ENCODE assay signal across 8 mouse cellular contexts in the genomic region with DNA sequence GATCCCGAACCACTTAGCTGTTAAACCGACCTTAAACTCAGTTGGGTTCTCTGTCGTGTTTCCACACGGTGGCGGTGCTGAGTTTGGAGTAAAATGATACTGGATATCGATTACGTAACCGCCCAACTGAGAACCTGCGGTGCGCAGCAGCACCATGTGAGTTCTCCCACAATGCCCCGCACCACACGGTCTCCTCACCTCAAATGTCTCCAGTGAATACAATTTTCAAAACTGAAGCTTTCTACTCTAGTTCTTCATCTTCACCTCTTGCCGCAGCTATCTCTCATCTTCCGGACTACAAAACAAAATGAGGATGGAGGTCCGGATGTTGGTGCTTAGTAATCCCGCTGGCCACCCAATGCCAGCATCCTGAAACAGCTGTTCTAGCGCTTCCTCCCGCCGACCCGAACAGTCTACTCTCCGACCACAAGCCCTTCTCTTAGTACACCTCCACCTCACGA. TPM values are rescaled to one million over a fixed set of nuclear protein-coding genes. Genes with fewer than 3 reads are reported as not detected.
DNase-seq lines count a peak whose midpoint lies in the region; ATAC-seq lines count a peak whose summit lies in the region.

No protein-coding gene starts in this region.

- 2% methylated on average over 22 of the region's 22 CpGs for WGBS in intestine, embryonic 15.5 days

- H3K4me3 ChIP-seq in intestine, embryonic 15.5 days (replicated peaks): peak overlapping the region; percentile 39

- H3K9ac ChIP-seq in intestine, embryonic 15.5 days: peak overlapping the region; percentile 9; the same call in 1 of the 2 replicates

- no peaks in the 10 kb centered on the region; the same call in 1 of the 2 replicates for H3K27me3 ChIP-seq in intestine, embryonic 15.5 days (replicated peaks)

- H3K4me2 ChIP-seq in intestine, embryonic 15.5 days (replicated peaks): peak overlapping the region; percentile 82

- DNase-seq in adrenal gland, adult 8-10 months: peak; percentile 77
- DNase-seq in embryo, embryonic 11.5 days (ENCODE audit: low read depth, low spot score): peak; percentile 68
- DNase-seq in gastrocnemius, postnatal 36 days: peak; percentile 80 to 81
- peak; percentile 92 to 94 for DNase-seq in left cerebral cortex, postnatal 14 days (ENCODE audit: low spot score in 2 of 2)
- peak; percentile 82 for DNase-seq in right cerebral cortex, postnatal 25 days
- DNase-seq in urinary bladder, postnatal 36 days (ENCODE audit: low spot score in 2 of 2): peak; percentile 62 to 76

- peak; percentile 69 for ATAC-seq in intestine, embryonic 15.5 days
- ATAC-seq in megakaryocyte-erythroid progenitor cell, adult 5-6 weeks (replicated peaks; ENCODE audit: low FRiP score, low TSS enrichment, poor library complexity, severe bottlenecking): peak; percentile 84

- no peaks in the 10 kb centered on the region for H3K9me3 ChIP-seq in intestine, embryonic 15.5 days

- H3K4me1 ChIP-seq in intestine, embryonic 15.5 days (replicated peaks): 0 out of 2 replicates have a peak, but pooled peaks cover 4% of the 10 kb centered on the region

- intact Hi-C loops in gastrocnemius, postnatal 36 days (cut with DNase I): loop anchor here (2.0 kb wide), 1 partner anchor 219 kb away; no protein-coding TSS in a partner anchor
- intact Hi-C loops in left cerebral cortex, postnatal 14 days (cut with DNase I): loop anchor here (1.0 kb wide), 1 partner anchor 219 kb away; no protein-coding TSS in a partner anchor

- no peaks in the 10 kb centered on the region for H3K36me3 ChIP-seq in intestine, embryonic 15.5 days

- no peak overlapping the region for H3K27ac ChIP-seq in intestine, embryonic 15.5 days

RNA-seq across cellular contexts. Expression of gene Snrpf, which starts 4.5 kb away (rescaled TPM):
- 10 to 100 TPM; 11.0 to 20.5 (median 13.2) TPM for total RNA-seq in adrenal gland, adult 8-10 months (2022)
- 1 to 10 TPM; 6.4 to 7.0 TPM for total RNA-seq in gastrocnemius, postnatal 36 days (2021)
- 110 and 122 TPM in 2 replicates for polyA plus RNA-seq in intestine, embryonic 15.5 days (2015; fragmentation: Nextera tagmentation; extraction: Ambion mirVana)
- total RNA-seq in left cerebral cortex, postnatal 14 days (2021): 10 to 100 TPM; 12.9 to 15.2 TPM
- 264 and 276 TPM in 2 replicates for total RNA-seq in megakaryocyte-erythroid progenitor cell, adult 5-6 weeks (2014; fragmentation: Nextera tagmentation)
- total RNA-seq in megakaryocyte-erythroid progenitor cell, adult 5-6 weeks (2017): 328 and 443 TPM in 2 replicates

RNA-seq across cellular contexts. Expression of gene Ntn4, which starts 46.4 kb away (rescaled TPM):
- 10 to 100 TPM; 20.1 to 30.3 (median 26.3) TPM for total RNA-seq in adrenal gland, adult 8-10 months (2022)
- total RNA-seq in gastrocnemius, postnatal 36 days (2021): 1 to 10 TPM; 6.7 to 7.4 TPM
- 0.29 and 0.47 TPM in 2 replicates for polyA plus RNA-seq in intestine, embryonic 15.5 days (2015; fragmentation: Nextera tagmentation; extraction: Ambion mirVana)
- total RNA-seq in left cerebral cortex, postnatal 14 days (2021): 10 to 100 TPM; 11.7 to 16.1 TPM
- 14.0 and 14.9 TPM in 2 replicates for total RNA-seq in megakaryocyte-erythroid progenitor cell, adult 5-6 weeks (2014; fragmentation: Nextera tagmentation)
- 8.7 and 24.8 TPM in 2 replicates for total RNA-seq in megakaryocyte-erythroid progenitor cell, adult 5-6 weeks (2017)

RNA-seq across cellular contexts. Expression of gene Ccdc38, which starts 53.6 kb away (rescaled TPM):
- under 1 TPM in 1 of 4 experiments, not detected in 3; 0.10 TPM for total RNA-seq in adrenal gland, adult 8-10 months (2022)
- total RNA-seq in gastrocnemius, postnatal 36 days (2021): under 1 TPM in 1 of 2 experiments, not detected in 1; 0.10 TPM
- polyA plus RNA-seq in intestine, embryonic 15.5 days (2015; fragmentation: Nextera tagmentation; extraction: Ambion mirVana): 0.29 and 0.33 TPM in 2 replicates
- total RNA-seq in left cerebral cortex, postnatal 14 days (2021): under 1 TPM in 1 of 2 experiments, not detected in 1; 0.08 TPM
- total RNA-seq in megakaryocyte-erythroid progenitor cell, adult 5-6 weeks (2014; fragmentation: Nextera tagmentation): not detected in 2 replicates
- total RNA-seq in megakaryocyte-erythroid progenitor cell, adult 5-6 weeks (2017): not detected in 2 replicates

RNA-seq across cellular contexts. Expression of gene Amdhd1, which starts 54.2 kb away (rescaled TPM):
- total RNA-seq in adrenal gland, adult 8-10 months (2022): under 1 TPM in 1 of 4 experiments, not detected in 3; 0.12 TPM
- not detected for total RNA-seq in gastrocnemius, postnatal 36 days (2021)
- polyA plus RNA-seq in intestine, embryonic 15.5 days (2015; fragmentation: Nextera tagmentation; extraction: Ambion mirVana): 0.85 and 1.2 TPM in 2 replicates
- 1 to 10 TPM; 1.4 to 1.9 TPM for total RNA-seq in left cerebral cortex, postnatal 14 days (2021)
- total RNA-seq in megakaryocyte-erythroid progenitor cell, adult 5-6 weeks (2014; fragmentation: Nextera tagmentation): not detected in 2 replicates
- total RNA-seq in megakaryocyte-erythroid progenitor cell, adult 5-6 weeks (2017): not detected in 2 replicates

Comparison
In these comparisons a context has a peak if more than half of its experiments do, and no peak if none do; other contexts are left out.
1. RNA of gene Snrpf, which starts 4.5 kb away (total RNA-seq): 264 to 443 TPM in megakaryocyte-erythroid progenitor cell, adult 5-6 weeks; 12.9 to 15.2 TPM in left cerebral cortex, postnatal 14 days, 11.0 to 20.5 TPM in adrenal gland, adult 8-10 months and 6.4 to 7.0 TPM in gastrocnemius, postnatal 36 days; every median in the first group is over 10 times any median in the second.
2. Peak in every context shown above with its lines, with median percentiles within 50 percentile points of each other: DNase-seq.